Mouse (Mus musculus): ENCODE measurements around the gene Rnf111.

Gene Rnf111

GRCm38 (mm10) chr9:70406596-70406995, 96.9 kb downstream of the Rnf111 start:
- intact Hi-C loops (cut with DNase I), result no loop called here

DNA sequence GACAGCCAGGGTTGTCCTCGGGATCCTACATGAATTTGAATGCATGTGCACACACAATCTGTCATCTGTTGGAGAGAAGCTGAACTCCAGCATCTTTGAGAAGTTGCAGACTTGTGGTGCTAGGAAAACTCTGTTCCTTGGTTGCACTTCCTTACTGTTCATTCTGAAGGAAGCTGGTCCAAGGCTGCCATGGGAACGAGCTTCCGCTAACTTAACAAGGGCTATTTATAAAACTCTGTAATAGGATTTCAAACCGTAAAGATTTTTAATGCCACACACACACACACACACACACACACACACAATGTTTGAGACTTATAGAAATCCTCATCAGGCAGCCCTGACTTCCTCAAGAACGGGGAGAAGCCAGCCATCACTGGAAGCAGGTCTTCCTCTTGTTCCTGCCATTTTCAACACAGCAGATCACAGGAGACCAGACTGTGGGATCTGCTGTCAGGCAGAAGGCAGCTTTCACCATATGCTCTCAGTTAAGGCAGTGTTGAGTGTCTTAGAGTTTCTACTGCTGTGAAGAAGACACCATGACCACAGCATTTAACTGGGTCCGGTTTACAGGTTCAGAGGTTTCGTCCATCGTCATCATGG, 101.5 kb downstream of the Rnf111 start:
- intact Hi-C loops (cut with DNase I), result no loop called here

DNA sequence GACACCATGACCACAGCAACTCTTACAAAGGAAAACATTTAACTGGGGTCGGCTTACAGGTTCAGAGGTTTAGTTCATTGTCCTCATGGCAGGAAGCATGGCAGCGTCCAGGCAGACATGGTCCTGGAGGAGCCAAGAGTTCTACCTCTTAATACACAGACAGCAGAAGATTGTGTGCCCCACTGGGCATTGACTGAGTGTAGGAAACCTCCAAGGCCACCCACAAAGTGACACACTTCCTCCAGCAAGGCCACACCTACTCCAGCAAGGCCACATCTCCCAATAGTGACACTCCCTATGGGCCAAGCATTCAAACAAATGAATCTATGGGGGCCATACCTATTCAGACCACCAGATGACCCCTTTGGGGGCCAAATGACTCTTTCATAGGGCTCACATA, 107.4 kb downstream of the Rnf111 start:
- intact Hi-C loops (cut with DNase I), result no loop called here

DNA sequence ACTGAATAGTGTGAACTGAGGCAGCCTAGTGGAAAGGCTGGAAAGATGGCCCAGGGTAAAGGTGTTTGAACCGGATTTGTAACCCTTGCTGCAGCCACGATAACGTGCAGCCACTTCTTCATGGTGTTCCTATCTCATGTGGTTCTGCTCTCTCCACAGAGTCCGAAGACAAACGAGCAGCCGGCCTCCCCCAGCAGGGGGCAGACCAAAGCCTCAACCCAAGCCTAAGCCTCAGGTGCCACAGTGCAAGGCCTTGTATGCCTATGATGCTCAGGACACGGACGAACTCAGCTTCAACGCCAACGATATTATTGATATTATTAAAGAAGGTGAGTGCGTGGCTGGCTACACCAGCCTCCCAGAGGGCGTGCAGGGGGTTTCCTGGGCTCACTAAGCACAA, 107.9 kb downstream of the Rnf111 start:
- intact Hi-C loops (cut with DNase I), result no loop called here

DNA sequence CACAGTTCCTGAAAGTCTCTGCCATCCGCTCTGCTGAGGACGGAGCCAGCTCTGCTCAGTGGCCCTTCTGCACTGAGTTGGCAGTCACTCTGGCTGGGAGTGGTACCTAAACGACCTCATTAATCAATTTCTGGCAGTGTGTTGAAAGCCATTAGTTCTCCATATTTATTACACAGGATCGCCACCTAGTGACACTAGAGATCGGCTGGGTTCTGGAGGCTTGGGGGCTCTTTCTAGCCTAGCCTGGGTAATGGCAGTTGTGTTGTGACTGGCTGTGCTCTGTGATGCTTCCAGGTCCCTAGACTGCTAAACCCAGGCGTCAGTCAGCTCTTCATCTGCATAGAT, 111.0 kb downstream of the Rnf111 start:
- intact Hi-C loops (cut with DNase I), result loop anchor here (5.0 kb wide), 1 partner anchor 285 kb away; no protein-coding TSS in a partner anchor

GRCm38 (mm10) chr9:70391660-70392562, 111.6 kb downstream of the Rnf111 start:
- intact Hi-C loops (cut with DNase I), result loop anchor here (5.0 kb wide), 1 partner anchor 285 kb away; no protein-coding TSS in a partner anchor

GRCm38 (mm10) chr9:70391042-70391441, 112.5 kb downstream of the Rnf111 start:
- intact Hi-C loops (cut with DNase I), result loop anchor here (5.0 kb wide), 1 partner anchor 284 kb away; no protein-coding TSS in a partner anchor

GRCm38 (mm10) chr9:70389548-70389947, 114.0 kb downstream of the Rnf111 start:
- intact Hi-C loops (cut with DNase I), result loop anchor here (5.0 kb wide), 1 partner anchor 187 kb away; no protein-coding TSS in a partner anchor

DNA sequence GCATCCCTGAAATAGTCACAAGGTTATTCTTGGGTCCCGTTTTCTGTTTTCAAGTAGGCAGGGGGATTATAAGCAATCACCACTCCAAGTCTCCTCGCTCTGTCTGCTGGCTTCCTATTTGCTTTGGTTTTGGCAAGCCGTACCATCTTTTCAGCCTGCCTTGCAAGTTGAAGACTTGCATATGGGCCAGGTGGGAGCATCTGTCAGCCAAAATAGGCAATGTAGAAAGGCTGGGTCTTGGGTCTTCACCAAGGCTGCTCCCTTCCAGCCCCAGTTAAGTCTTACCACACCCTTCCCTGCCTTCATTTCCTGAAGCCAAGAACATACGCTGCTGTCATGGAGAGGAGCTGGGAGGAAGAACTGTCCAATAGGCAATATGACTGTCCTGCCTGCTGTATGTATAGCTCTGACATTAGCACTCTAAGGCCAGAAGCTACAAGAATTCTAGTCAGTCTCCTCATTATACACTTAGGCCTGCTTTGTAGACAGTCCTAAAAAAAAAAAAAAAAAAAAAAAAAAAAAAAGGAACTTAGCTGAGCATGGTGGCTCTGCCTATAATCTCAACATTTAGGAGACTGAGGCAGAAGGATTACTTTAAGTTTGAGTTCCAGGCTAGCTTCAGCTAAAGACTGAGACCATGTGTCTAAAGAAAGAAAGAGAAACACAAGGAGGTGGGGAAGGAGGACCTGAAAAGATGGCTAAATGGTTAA, 116.0 kb downstream of the Rnf111 start:
- intact Hi-C loops (cut with DNase I), result loop anchor here (5.0 kb wide), 1 partner anchor 185 kb away; no protein-coding TSS in a partner anchor

- intact Hi-C loops (cut with DNase I), result loop anchor here (5.0 kb wide), 1 partner anchor 183 kb away; no protein-coding TSS in a partner anchor
Observed at GRCm38 (mm10) chr9:70384958-70385728, 118.4 kb downstream of the Rnf111 start.

GRCm38 (mm10) chr9:70384494-70384893, 119.0 kb downstream of the Rnf111 start:
- intact Hi-C loops (cut with DNase I), result no loop called here

DNA sequence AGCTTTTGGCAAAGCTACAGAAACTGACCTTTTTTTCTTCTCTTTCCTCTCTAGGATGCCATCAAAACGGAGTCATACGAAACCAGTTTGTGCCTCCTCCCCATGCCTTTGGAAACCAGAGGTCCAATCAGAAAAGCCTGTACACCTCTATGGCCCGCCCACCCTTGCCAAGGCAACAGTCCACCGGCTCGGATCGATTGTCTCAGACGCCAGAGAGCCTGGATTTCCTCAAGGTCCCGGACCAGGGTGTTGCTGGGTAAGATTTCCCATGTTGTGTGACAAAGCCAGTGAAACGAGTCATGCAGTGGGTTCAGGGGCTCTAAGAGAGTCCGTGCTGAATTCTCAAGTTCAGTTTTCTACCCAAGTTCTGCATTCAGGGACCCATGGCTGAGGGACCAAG, 119.8 kb downstream of the Rnf111 start:
- intact Hi-C loops (cut with DNase I), result no loop called here

- intact Hi-C loops (cut with DNase I), result no loop called here
Observed at GRCm38 (mm10) chr9:70382091-70382490, 121.4 kb downstream of the Rnf111 start.

- intact Hi-C loops (cut with DNase I), result no loop called here
Observed at GRCm38 (mm10) chr9:70379502-70380467, 123.7 kb downstream of the Rnf111 start.

Small RNA genes within 50 kb of the gene (microRNA-seq; reads per million reads assigned to microRNA genes)
- gene Mir5626, result 0.57 to 0.74 reads per million in 2 experiments

Measured in adrenal gland (tissue).